Mouse (Mus musculus): Measurements from ENCODE around the gene Ep300. TPM values are rescaled to one million over a fixed set of nuclear protein-coding genes. Genes with fewer than 3 reads are reported as not detected.

Ep300 gene
- polyA plus RNA-seq (2015; fragmentation: Nextera tagmentation; extraction: Ambion mirVana): 6.1 and 7.9 TPM in 2 replicates

DNA sequence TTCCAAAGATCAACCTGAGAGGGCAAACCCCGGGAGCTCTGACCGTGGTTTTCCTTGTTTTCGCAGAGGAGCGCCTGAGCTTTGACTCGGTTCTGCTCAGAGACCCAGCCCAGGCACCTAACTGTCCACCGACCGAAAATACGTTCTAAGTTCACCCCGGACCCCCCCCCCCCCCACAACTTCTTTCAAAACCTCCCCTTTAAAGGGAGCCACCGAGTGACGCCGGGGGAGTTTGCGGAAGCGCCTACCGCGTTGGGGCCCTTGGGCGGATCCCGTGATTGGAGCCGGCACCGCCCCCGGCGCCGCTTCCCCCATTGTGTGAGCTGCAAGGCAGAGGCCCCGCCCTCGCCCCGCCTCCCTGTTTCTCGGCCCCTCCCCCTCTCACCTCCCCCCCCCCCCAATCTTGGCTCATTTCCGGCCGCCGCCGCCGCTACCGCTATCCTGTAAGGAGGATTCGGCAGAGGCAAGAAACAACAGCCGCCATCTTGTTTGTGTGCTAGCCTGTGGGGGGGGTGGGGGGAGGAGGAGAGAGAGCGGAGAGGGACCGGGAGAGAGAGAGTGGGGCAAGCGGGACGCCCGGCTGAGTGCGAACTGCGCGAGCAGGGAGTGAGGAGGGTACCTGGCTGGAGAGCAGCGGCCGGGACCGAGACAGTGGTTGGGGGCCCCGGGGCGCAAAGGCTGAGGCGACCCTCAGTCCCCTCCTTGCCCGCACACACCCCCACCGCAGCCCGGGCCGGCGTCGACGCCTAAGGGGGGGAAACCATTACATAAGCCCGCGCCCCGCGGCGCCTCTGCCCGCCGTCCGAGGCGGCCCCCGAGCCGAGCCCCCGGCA is at the start of gene Ep300:
TSS of gene Ep300 (plus strand) at position 439 of the 833 bp plus-strand sequence.
- Histone ChIP-seq H3K4me2 (peak within 1 kb of the TSS; percentile 77), H3K27ac (replicated peaks) (peak within 1 kb of the TSS; percentile 99), H3K4me3 (replicated peaks) (peak within 1 kb of the TSS; percentile 100), H3K4me1 (replicated peaks) (peaks cover 25% of the 10 kb centered on the region), H3K9me3 (replicated peaks) (no peaks in the 10 kb centered on the region), H3K9ac (peak within 1 kb of the TSS; percentile 100), H3K27me3 (no peaks in the 10 kb centered on the region), H3K36me3 (replicated peaks) (peaks cover 17% of the 10 kb centered on the region)
- WGBS (ENCODE audit: insufficient replicate concordance): under 1% methylated on average over 61 of the region's 68 CpGs
- ATAC-seq (ENCODE audit: insufficient read depth): peak; percentile 85

DNA sequence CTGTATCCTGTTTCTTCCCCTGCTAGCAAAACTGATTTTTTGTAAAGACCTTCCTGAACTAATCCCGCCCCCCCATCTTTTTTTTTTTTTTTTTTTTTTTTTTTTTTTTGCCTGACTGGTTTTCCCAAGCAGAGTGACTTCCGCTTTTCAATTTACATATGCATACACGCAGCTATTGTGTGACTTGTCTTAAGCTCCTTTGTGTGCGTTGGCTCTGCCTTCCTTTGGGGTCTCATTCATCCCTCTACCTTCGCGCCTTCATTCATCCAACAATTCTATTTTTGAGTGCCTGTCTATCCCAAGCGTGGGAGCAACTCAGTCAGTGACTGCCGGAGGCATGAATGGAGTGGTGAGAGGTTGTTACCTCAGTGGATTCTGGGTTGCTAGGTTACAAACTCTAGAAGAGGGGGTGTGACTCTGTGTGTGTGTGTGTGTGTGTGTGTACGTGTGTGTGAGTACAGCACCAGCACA is 49.2 kb upstream of the Ep300 start:
- no peak overlapping the region for H3K9ac ChIP-seq
- 62% methylated on average over 9 of the region's 9 CpGs for WGBS (ENCODE audit: insufficient replicate concordance)

DNA sequence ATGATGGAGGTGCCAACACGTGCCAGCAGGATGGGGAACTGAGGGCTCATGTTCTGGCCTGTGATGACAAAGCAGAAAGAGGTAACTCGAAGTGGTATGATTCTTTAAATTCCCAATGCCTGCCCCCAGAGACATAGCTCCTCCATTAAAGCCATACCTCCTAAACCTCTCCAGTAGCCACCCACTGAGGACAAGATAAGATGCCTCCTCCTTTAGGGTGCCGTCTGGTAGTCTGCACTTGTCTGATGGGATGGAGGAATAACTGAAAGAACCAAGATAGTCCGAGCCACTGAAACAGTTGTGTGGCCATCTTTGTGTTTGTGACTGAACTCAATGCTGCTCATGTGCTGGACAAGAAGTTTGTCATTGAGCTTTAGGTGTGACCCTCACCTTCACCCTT is 47.0 kb upstream of the Ep300 start:
- no peaks in the 10 kb centered on the region for H3K9me3 ChIP-seq (replicated peaks)
- ATAC-seq (ENCODE audit: insufficient read depth): peak; percentile 51; the same call in 1 of the 2 replicates
- H3K9ac ChIP-seq: no peak overlapping the region
- H3K27ac ChIP-seq (replicated peaks): no peak overlapping the region
- no peak overlapping the region for H3K4me2 ChIP-seq
- WGBS (ENCODE audit: insufficient replicate concordance): 30% methylated on average over 4 of the region's 4 CpGs
- H3K4me1 ChIP-seq (replicated peaks): peaks cover 21% of the 10 kb centered on the region
- no peaks in the 10 kb centered on the region for H3K36me3 ChIP-seq (replicated peaks)
- no peaks in the 10 kb centered on the region for H3K27me3 ChIP-seq
- no peak overlapping the region for H3K4me3 ChIP-seq (replicated peaks)

More for the DNA sequence above, 49.2 kb upstream of the Ep300 start:
- Histone ChIP-seq H3K27ac (replicated peaks) (no peak overlapping the region), H3K4me3 (replicated peaks) (no peak overlapping the region), H3K4me2 (no peak overlapping the region), H3K9me3 (replicated peaks) (no peaks in the 10 kb centered on the region), H3K27me3 (no peaks in the 10 kb centered on the region), H3K36me3 (replicated peaks) (no peaks in the 10 kb centered on the region), H3K4me1 (replicated peaks) (peaks cover 34% of the 10 kb centered on the region)
- no peak for ATAC-seq (ENCODE audit: insufficient read depth)

DNA sequence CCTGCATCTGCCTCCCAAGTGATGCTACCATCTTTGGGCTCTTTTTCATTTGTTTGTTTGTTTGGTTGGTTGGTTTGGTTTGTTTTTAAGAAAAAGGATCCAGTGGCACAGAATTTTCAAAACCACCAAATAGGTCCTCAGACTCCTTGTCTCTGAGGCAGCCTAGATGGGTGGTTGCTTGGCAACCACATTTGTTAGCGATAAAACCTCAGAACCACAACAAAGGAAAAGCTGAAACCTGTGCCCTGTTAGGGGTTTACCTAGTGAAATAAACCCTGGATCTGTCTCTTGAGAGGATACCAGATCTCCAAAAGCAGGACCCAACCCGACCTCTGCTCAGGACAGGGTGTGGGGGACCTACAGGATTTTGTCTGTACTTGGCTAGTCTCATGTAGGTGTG is 45.6 kb upstream of the Ep300 start:
- 61% methylated on average over 2 of the region's 2 CpGs for WGBS (ENCODE audit: insufficient replicate concordance)
- Histone ChIP-seq H3K9me3 (replicated peaks) (no peaks in the 10 kb centered on the region), H3K27me3 (no peaks in the 10 kb centered on the region)

DNA sequence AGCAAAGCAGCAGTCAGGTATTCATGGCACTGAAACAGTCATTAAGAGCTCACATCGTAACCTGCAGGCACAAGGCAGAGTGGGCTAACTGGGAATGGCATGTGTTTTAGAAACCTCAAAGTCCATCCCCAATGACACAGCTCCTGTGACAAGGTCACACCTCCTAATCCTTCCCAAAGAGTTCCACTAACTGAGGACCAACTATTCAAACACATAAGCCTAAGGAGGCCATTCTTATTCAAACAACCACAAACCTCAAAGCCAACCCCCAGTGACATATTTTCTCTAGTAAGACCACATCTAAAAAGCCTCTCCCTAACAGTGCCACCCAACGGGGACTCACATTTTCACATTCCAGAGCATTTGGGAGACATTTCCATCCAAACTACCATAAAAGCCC is 40.2 kb upstream of the Ep300 start:
- ATAC-seq (ENCODE audit: insufficient read depth): no peak
- no peak overlapping the region for H3K4me3 ChIP-seq (replicated peaks)
- no peaks in the 10 kb centered on the region for H3K36me3 ChIP-seq (replicated peaks)
- no peaks in the 10 kb centered on the region for H3K27me3 ChIP-seq
- H3K9me3 ChIP-seq (replicated peaks): no peaks in the 10 kb centered on the region
- no peak overlapping the region for H3K4me2 ChIP-seq
- 74% methylated on average over 2 of the region's 2 CpGs for WGBS (ENCODE audit: insufficient replicate concordance)
- H3K4me1 ChIP-seq (replicated peaks): peaks cover 6% of the 10 kb centered on the region; the same call in 1 of the 2 replicates
- H3K27ac ChIP-seq (replicated peaks): no peak overlapping the region
- H3K9ac ChIP-seq: no peak overlapping the region

More for the DNA sequence above, 45.6 kb upstream of the Ep300 start:
- no peak for ATAC-seq (ENCODE audit: insufficient read depth)
- no peaks in the 10 kb centered on the region for H3K36me3 ChIP-seq (replicated peaks)
- no peak overlapping the region for H3K4me3 ChIP-seq (replicated peaks)
- no peak overlapping the region for H3K9ac ChIP-seq
- no peak overlapping the region for H3K27ac ChIP-seq (replicated peaks)
- H3K4me1 ChIP-seq (replicated peaks): peaks cover 15% of the 10 kb centered on the region
- H3K4me2 ChIP-seq: no peak overlapping the region

DNA sequence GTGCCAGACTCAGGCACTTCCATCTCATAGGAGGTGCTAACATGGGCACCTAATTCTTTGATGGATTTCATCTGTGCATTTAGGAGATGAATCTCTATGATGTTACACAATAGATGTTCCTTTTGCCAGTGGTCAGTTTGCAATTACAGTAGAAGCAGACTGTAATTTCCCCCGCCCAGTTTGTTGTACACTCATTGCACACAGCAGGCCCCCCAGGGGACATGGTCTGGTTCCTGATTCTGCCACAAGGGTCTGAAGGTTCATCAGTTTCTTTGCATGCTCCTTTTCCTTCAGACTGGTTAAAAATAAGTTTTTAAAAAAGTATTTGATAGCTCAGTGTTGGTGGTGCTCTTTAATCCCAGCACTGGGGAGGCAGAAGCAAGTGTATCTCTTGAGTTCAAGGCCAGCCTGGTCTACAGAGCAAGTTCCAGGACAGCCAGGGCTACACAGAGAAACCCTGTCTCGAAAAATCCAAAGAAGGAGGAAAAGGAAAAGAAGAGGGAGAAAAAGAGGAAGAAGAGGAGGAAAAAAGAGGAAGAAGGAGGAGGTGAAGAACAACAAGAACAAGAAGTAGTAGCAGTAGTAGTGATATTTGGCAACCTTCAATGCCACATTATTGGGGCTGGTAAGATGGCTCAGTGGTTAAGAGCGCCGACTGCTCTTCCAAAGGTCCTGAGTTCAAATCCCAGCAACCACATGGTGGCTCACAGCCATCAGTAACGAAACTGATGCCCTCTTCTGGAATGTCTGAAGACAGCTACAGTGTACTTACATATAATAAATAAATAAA is 39.6 kb upstream of the Ep300 start:
- H3K9me3 ChIP-seq (replicated peaks): no peaks in the 10 kb centered on the region
- H3K4me1 ChIP-seq (replicated peaks): peaks cover 6% of the 10 kb centered on the region; the same call in 1 of the 2 replicates
- H3K27ac ChIP-seq (replicated peaks): no peak overlapping the region
- no peak overlapping the region for H3K9ac ChIP-seq
- H3K36me3 ChIP-seq (replicated peaks): no peaks in the 10 kb centered on the region
- no peak overlapping the region for H3K4me2 ChIP-seq
- 53% methylated on average over 5 of the region's 5 CpGs for WGBS (ENCODE audit: insufficient replicate concordance)
- H3K27me3 ChIP-seq: no peaks in the 10 kb centered on the region
- no peak for ATAC-seq (ENCODE audit: insufficient read depth)
- H3K4me3 ChIP-seq (replicated peaks): no peak overlapping the region

DNA sequence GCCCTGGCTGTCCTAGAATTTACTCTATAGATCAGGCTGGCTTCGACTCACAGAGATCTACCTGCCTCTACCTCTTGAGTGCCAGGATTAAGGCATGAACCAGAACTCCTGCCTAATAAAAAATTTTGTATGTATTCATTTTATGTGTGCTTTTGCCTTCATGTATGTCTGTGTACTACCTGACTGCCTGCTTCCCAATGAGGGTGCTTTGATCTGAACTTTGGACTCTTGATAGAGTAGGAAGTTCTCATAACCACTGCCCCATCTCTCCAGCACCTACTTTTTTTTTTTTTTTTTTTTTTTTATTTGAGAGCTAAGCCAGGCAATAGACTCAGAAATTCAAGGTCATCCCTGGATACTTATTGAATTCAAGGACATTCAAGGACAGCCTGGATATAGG is 31.7 kb upstream of the Ep300 start:
- ATAC-seq (ENCODE audit: insufficient read depth): no peak
- H3K9me3 ChIP-seq (replicated peaks): no peaks in the 10 kb centered on the region
- no peak overlapping the region for H3K4me3 ChIP-seq (replicated peaks)
- WGBS (ENCODE audit: insufficient replicate concordance): 70% methylated on average over 1 of the region's 1 CpGs
- no peaks in the 10 kb centered on the region for H3K36me3 ChIP-seq (replicated peaks)
- H3K4me1 ChIP-seq (replicated peaks): no peaks in the 10 kb centered on the region
- no peaks in the 10 kb centered on the region for H3K27me3 ChIP-seq
- H3K27ac ChIP-seq (replicated peaks): no peak overlapping the region
- H3K4me2 ChIP-seq: no peak overlapping the region
- H3K9ac ChIP-seq: no peak overlapping the region

DNA sequence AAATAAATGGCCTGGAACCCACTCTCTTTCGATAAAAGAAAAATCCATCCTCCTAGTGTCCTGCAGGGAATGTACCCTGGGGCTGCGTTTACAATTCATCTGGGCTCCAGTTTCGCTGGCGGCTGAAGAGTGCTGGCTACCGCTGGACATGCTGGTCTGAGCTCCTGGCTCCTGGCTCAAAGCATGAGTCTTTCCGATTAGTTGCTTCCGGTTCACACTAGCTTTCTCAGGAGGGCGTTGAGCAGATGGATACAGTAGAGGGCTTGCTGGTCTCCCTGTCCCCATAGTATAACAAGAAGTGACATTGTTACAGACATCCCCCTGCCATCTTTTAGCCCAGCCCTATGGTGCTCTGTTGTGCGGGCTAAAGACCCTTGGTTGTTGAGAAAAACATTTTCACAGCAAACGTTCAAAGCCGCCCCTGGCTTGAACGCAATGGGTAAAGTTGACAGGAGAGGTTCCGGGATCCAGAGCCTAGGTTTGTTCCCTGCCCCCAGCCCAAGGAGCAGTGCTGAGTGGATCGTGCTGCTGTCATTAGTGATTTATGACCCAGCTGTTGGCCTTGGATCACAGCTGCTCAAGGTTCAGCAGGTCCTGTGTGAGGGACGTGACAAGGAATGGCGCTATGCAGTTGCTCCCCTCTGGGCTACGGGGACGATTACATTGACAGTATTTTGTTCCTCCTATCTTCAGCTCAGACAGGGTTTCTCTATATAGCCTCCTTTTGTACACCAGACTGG is 30.4 kb upstream of the Ep300 start:
- no peak overlapping the region for H3K27ac ChIP-seq (replicated peaks)
- H3K9ac ChIP-seq: no peak overlapping the region
- H3K4me1 ChIP-seq (replicated peaks): no peaks in the 10 kb centered on the region
- H3K36me3 ChIP-seq (replicated peaks): no peaks in the 10 kb centered on the region
- 55% methylated on average over 18 of the region's 18 CpGs for WGBS (ENCODE audit: insufficient replicate concordance)
- H3K4me2 ChIP-seq: no peak overlapping the region
- H3K9me3 ChIP-seq (replicated peaks): no peaks in the 10 kb centered on the region
- H3K27me3 ChIP-seq: no peaks in the 10 kb centered on the region
- H3K4me3 ChIP-seq (replicated peaks): no peak overlapping the region
- ATAC-seq (ENCODE audit: insufficient read depth): no peak

DNA sequence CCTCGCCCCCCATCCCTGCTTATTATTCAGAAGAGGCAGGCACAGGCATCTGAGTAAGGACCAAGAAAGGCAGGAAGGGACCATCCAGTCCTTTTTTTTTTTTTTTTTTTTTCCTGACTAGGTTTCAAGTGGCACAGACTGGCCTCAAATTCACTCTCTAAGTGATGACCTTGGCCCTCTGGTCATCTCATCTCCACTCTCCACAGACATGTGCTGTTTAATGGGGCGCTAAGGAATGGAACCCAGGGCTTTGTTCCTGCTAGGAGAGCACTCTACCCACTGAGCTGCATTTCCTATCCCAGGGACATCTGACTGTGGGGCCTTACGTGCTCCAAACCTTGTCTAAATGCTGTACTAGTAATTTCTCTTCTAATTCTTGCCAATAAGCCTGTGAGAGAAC is 29.2 kb upstream of the Ep300 start:
- Histone ChIP-seq H3K27me3 (no peaks in the 10 kb centered on the region), H3K9me3 (replicated peaks) (no peaks in the 10 kb centered on the region), H3K4me3 (replicated peaks) (no peak overlapping the region), H3K9ac (no peak overlapping the region), H3K36me3 (replicated peaks) (no peaks in the 10 kb centered on the region), H3K4me1 (replicated peaks) (no peaks in the 10 kb centered on the region), H3K27ac (replicated peaks) (no peak overlapping the region), H3K4me2 (no peak overlapping the region)
- no peak for ATAC-seq (ENCODE audit: insufficient read depth)
- 72% methylated on average over 3 of the region's 3 CpGs for WGBS (ENCODE audit: insufficient replicate concordance)

DNA sequence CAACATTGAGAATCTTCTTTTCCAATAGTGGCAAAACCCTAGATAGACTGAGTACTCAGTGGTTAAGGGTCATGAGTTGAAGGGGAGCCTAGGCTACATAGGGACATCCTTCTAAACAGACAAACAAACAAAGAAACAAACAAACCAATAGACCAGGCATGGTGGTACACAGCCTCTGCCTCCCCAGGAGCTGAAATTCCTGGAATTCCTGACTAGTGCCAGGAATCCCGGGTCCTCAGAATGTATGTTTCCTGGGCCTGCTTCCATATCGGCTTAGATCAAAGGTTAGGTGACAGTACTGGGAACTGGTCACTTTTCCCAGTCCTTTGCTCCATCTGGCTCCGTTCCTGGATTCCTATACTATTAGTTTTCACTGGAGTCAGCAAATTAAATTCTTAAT is 23.6 kb upstream of the Ep300 start:
- Histone ChIP-seq H3K4me1 (replicated peaks) (no peaks in the 10 kb centered on the region), H3K9me3 (replicated peaks) (no peaks in the 10 kb centered on the region), H3K27me3 (peaks cover 9% of the 10 kb centered on the region; the same call in 1 of the 2 replicates), H3K27ac (replicated peaks) (no peak overlapping the region), H3K4me2 (no peak overlapping the region), H3K9ac (no peak overlapping the region), H3K36me3 (replicated peaks) (no peaks in the 10 kb centered on the region), H3K4me3 (replicated peaks) (no peak overlapping the region)
- ATAC-seq (ENCODE audit: insufficient read depth): no peak
- WGBS (ENCODE audit: insufficient replicate concordance): 61% methylated on average over 3 of the region's 3 CpGs
